10 mouse cellular contexts compared by ENCODE assay signal in the genomic region with DNA sequence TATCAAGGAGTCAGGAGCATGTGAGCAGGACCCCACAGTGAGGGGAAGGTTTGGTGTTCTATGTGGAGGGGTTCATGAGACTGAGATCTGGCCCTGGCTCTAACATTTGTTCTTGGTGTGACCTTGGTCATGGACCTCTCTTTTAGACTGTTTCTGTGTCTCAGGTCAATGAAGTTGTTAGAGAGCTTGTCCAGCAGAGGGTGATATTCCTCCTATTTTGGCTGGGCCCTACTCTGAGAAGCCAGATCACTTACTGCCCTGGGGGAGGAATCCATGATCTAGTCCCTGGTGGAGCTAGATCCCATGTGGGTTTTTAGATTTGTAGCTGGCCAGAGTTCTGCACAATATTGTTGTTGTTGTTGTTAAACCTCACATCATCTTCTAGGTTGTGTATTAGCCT. TPM values are rescaled to one million over a fixed set of nuclear protein-coding genes. Genes with fewer than 3 reads are reported as not detected.
DNase-seq lines count a peak whose midpoint lies in the region; ATAC-seq lines count a peak whose summit lies in the region.
"Had no signal": no experiment of that assay in that cellular context is flagged by ENCODE, and none has a peak within 500 bp of the region (broad histone marks: within the 10 kb centered on the region; RNA-seq: fewer than 3 reads in every experiment).

No protein-coding gene starts in this region.

- no peak overlapping the region for H3K4me3 ChIP-seq in forebrain, embryonic 11.5 days (ENCODE audit: low read depth, low read length)
- H3K4me3 ChIP-seq: liver, embryonic 15.5 days had no signal

- no peak for DNase-seq in frontal cortex, postnatal 14 days (ENCODE audit: low spot score in 2 of 2)
- DNase-seq in 3T3-L1 (ENCODE audit: low read depth, low spot score): peak; percentile 78
- peak; percentile 61 for DNase-seq in adrenal gland, postnatal 10 days
- DNase-seq in fibroblast of lung, adult 2 months (ENCODE audit: low read depth): peak; percentile 38
- peak; percentile 67 for DNase-seq in kidney, postnatal 14 days
- peak; percentile 72 for DNase-seq in naive thymus-derived CD4-positive, alpha-beta T cell, adult 2 months (ENCODE audit: low read depth)
- no peak for DNase-seq in forebrain, embryonic 11.5 days (ENCODE audit: low spot score)

- H3K9ac ChIP-seq in forebrain, embryonic 11.5 days (ENCODE audit: low read length): no peak overlapping the region
- H3K9ac ChIP-seq: liver, embryonic 15.5 days had no signal

- no peaks in the 10 kb centered on the region for H3K27me3 ChIP-seq in forebrain, embryonic 11.5 days (ENCODE audit: control insufficient read depth, insufficient read depth, low read length)
- H3K27me3 ChIP-seq: liver, embryonic 15.5 days had no signal

- no peaks in the 10 kb centered on the region for H3K4me1 ChIP-seq in forebrain, embryonic 11.5 days (replicated peaks; ENCODE audit: control insufficient read depth, insufficient read depth, low read length)
- H3K4me1 ChIP-seq: liver, embryonic 15.5 days had no signal

- ATAC-seq in frontal cortex, adult (ENCODE audit: low TSS enrichment): peak; percentile 50; the same call in 1 of the 2 replicates
- ATAC-seq in forebrain, embryonic 11.5 days (replicated peaks; ENCODE audit: low FRiP score): no peak

- H3K27ac ChIP-seq in forebrain, embryonic 11.5 days (ENCODE audit: low read depth, low read length): no peak overlapping the region
- H3K27ac ChIP-seq: liver, embryonic 15.5 days had no signal

- H3K4me2 ChIP-seq in forebrain, embryonic 11.5 days (ENCODE audit: low read depth, low read length, severe bottlenecking): no peak overlapping the region
- H3K4me2 ChIP-seq: liver, embryonic 15.5 days had no signal

- no peaks in the 10 kb centered on the region for H3K9me3 ChIP-seq in forebrain, embryonic 11.5 days (ENCODE audit: control insufficient read depth, low read length)
- H3K9me3 ChIP-seq: liver, embryonic 15.5 days had no signal

- H3K36me3 ChIP-seq in forebrain, embryonic 11.5 days (ENCODE audit: control insufficient read depth, insufficient read depth, low read length): no peaks in the 10 kb centered on the region
- H3K36me3 ChIP-seq: liver, embryonic 15.5 days had no signal

RNA-seq across cellular contexts. Expression of gene Gm11214, which starts 23.0 kb away (rescaled TPM):
- total RNA-seq in adrenal gland, postnatal 10 days (2021): not detected
- polyA plus RNA-seq in forebrain, embryonic 11.5 days (2014; fragmentation: Nextera tagmentation; extraction: Ambion mirVana): not detected in 2 replicates
- total RNA-seq: MEL had no signal
- polyA plus RNA-seq: liver, embryonic 15.5 days had no signal

RNA-seq across cellular contexts. Expression of gene Tnfsf15, which starts 58.8 kb away (rescaled TPM):
- total RNA-seq in adrenal gland, postnatal 10 days (2021): under 1 TPM; 0.21 to 0.33 TPM
- not detected in 2 replicates for polyA plus RNA-seq in forebrain, embryonic 11.5 days (2014; fragmentation: Nextera tagmentation; extraction: Ambion mirVana)
- total RNA-seq: MEL had no signal

Comparison
In these comparisons a context has a peak if more than half of its experiments do, and no peak if none do; other contexts are left out.
1. DNase-seq: peak in 3T3-L1 (single experiment), adrenal gland, postnatal 10 days (single experiment), fibroblast of lung, adult 2 months (single experiment), kidney, postnatal 14 days (single experiment) and naive thymus-derived CD4-positive, alpha-beta T cell, adult 2 months (single experiment); none in frontal cortex, postnatal 14 days (0 of 2) and forebrain, embryonic 11.5 days (single experiment).